Mouse (Mus musculus) limb, embryonic 11.5 days (tissue): ENCODE measurements at regions not wholly inside any gene's neighbourhood (a gene's known extent, or its start where the extent isn't known, plus 50 kb on each side); places are given as distances from the start of the nearest gene placed in this dataset.

ENCODE experiments used
- ATAC-seq: fragments of 200-750 bp; cut with Nextera tagmentation; 2 replicates; pipeline ENCODE4 v1.8.0; 2017; ENCODE audit warnings: low read depth; ENCODE audit not compliant: insufficient number of reproducible peaks, low FRiP score, low TSS enrichment
- DNase-seq: peaks from one replicate; pipeline ENCODE4 v3.0.0-alpha.2; 2015; ENCODE audit warnings: low spot score
- H3K27ac ChIP-seq: fragments of 300-500 bp; sonication (generic); replicated peaks from 2 replicates; pipeline ENCODE4 v1.5.1; 2014; ENCODE audit warnings: low read depth, mild to moderate bottlenecking, low read length
- H3K27me3 ChIP-seq: fragments of 300-500 bp; sonication (generic); 2 replicates; pipeline ENCODE4 v1.6.1; 2014; ENCODE audit warnings: mild to moderate bottlenecking, low read length, mixed read lengths; ENCODE audit not compliant: control insufficient read depth, insufficient read depth
- H3K36me3 ChIP-seq: fragments of 300-500 bp; sonication (generic); 2 replicates; pipeline ENCODE4 v1.6.1; 2014; ENCODE audit warnings: mild to moderate bottlenecking, low read length, moderate library complexity, mixed read lengths; ENCODE audit not compliant: control insufficient read depth, insufficient read depth
- H3K4me1 ChIP-seq: fragments of 300-500 bp; sonication (generic); 2 replicates; pipeline ENCODE4 v1.6.1; 2014; ENCODE audit warnings: low read length, mixed read lengths; ENCODE audit not compliant: control insufficient read depth, insufficient read depth
- H3K4me2 ChIP-seq: fragments of 300-500 bp; sonication (generic); 2 replicates; pipeline ENCODE4 v1.6.1; 2014; ENCODE audit warnings: low read depth, mild to moderate bottlenecking, moderate library complexity; ENCODE audit not compliant: severe bottlenecking
- H3K4me3 ChIP-seq: fragments of 300-500 bp; sonication (generic); 2 replicates; pipeline ENCODE4 v1.5.1; 2014; ENCODE audit warnings: low read depth, low read length
- H3K9ac ChIP-seq: fragments of 300-500 bp; sonication (generic); 2 replicates; pipeline ENCODE4 v1.6.1; 2014; ENCODE audit warnings: mild to moderate bottlenecking, low read length
- H3K9me3 ChIP-seq: fragments of 300-500 bp; sonication (generic); 2 replicates; pipeline ENCODE4 v1.6.1; 2016; ENCODE audit warnings: low read length; ENCODE audit not compliant: control insufficient read depth
- WGBS: fragments of 180-500 bp; shearing (Covaris S2); extraction: QIAGEN DNeasy Blood & Tissue Kit; methylation state at CpG from one replicate; pipeline ENCODE4 v1.1.7; 2014; 5-methylcytosine and 5-hydroxymethylcytosine counted together

DNA sequence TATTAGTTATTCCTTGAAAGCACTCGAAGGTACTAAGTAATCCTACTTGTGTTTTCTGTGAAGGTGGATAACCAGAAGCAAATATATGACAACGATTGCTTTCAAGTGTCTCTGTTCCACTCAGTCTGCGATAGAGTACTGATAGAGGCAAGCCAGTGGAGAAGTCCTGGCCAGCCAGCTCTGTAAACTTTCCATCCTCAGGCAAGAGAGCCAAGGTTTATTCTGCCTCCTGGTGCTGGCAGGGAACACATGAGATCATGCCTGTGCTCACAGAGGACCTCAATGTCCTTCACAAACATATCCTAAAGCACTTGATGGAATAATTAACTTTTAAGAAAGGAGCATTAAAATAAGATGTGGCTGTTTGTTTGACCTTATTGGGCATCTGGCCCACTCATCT, 94.1 kb downstream of the Arrdc3 start:
- Histone ChIP-seq H3K4me1 (no peaks in the 10 kb centered on the region), H3K4me2 (no peak overlapping the region), H3K4me3 (no peak overlapping the region), H3K27ac (no peak overlapping the region), H3K36me3 (no peaks in the 10 kb centered on the region), H3K27me3 (no peaks in the 10 kb centered on the region), H3K9me3 (no peaks in the 10 kb centered on the region), H3K9ac (no peak overlapping the region)
- WGBS = 85% methylated on average over 3 of the region's 3 CpGs
- no peak for ATAC-seq
- DNase-seq = no peak

DNA sequence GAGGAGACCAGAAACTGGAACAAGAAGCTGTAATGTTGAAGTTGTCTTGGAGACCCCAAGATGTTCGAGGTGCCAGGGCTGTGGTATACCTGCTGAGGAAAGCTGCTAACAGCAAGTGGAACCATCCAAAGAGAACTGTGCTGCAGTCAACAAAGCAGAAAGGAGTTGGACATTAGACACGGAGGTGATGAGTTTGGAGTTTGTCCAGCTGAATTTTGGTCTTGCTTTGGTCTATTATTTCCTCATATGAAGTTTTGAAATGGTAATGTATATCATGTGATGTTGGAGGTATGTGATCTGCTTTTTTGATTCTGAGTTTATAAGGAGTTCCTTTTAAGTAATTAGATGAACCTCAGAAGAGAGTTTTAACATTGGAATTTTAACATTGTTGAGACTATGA, 98.0 kb downstream of the Arrdc3 start:
- Histone ChIP-seq H3K9me3 (no peaks in the 10 kb centered on the region), H3K36me3 (no peaks in the 10 kb centered on the region), H3K4me3 (no peak overlapping the region), H3K4me1 (no peaks in the 10 kb centered on the region), H3K4me2 (no peak overlapping the region), H3K27me3 (no peaks in the 10 kb centered on the region), H3K27ac (no peak overlapping the region), H3K9ac (no peak overlapping the region)
- 84% methylated on average over 2 of the region's 2 CpGs for WGBS
- ATAC-seq (no peak), DNase-seq (no peak)

DNA sequence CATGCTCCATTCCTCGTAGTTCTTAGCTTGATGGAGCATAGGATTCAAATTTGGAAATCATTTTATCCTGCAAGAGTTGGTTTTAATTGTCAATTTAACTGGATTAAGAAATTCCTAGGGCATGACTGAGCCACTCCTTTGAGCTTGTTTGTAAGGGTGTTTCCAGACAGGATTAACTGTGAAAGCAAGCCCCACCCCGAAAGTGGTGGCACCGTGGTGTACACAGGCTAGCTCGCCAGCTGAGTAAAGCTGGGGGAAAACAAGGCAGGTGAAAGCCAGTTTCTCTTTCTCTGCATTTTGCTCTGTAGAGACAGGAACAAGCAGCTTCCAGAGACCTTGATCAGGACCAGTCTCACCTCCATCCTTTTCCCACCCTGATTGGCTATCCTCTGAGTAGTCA, 103.5 kb downstream of the Arrdc3 start:
- H3K27ac ChIP-seq = no peak overlapping the region
- H3K36me3 ChIP-seq = no peaks in the 10 kb centered on the region
- H3K9me3 ChIP-seq = no peaks in the 10 kb centered on the region
- no peaks in the 10 kb centered on the region for H3K27me3 ChIP-seq
- no peak overlapping the region for H3K4me3 ChIP-seq
- WGBS = 71% methylated on average over 4 of the region's 4 CpGs
- ATAC-seq = no peak
- no peak for DNase-seq
- no peaks in the 10 kb centered on the region for H3K4me1 ChIP-seq
- H3K9ac ChIP-seq = no peak overlapping the region
- no peak overlapping the region for H3K4me2 ChIP-seq

DNA sequence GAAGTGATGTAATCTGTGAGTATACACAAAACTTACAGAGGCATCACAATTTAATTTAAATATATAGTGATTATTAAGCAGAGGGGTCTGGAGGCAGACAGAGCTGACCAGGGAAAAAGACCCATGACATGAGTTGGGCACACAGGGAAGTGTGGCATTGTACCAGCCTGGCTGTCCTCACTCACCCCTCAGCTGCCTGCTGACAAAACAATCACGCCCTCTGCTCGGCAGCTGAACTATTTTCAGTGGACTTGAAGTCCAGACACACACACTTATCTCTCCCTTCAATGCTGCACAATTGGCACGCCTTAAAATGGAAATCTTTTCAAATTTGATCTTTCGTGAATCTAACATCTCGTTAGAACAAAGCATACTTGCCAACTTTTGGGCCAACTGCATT, 106.6 kb downstream of the Arrdc3 start:
- ATAC-seq (no peak), DNase-seq (no peak)
- no peak overlapping the region for H3K4me3 ChIP-seq
- H3K4me2 ChIP-seq = no peak overlapping the region
- H3K9me3 ChIP-seq = no peaks in the 10 kb centered on the region
- no peak overlapping the region for H3K27ac ChIP-seq
- 85% methylated on average over 5 of the region's 5 CpGs for WGBS
- H3K36me3 ChIP-seq = no peaks in the 10 kb centered on the region
- no peaks in the 10 kb centered on the region for H3K27me3 ChIP-seq
- H3K9ac ChIP-seq = no peak overlapping the region
- no peaks in the 10 kb centered on the region for H3K4me1 ChIP-seq

DNA sequence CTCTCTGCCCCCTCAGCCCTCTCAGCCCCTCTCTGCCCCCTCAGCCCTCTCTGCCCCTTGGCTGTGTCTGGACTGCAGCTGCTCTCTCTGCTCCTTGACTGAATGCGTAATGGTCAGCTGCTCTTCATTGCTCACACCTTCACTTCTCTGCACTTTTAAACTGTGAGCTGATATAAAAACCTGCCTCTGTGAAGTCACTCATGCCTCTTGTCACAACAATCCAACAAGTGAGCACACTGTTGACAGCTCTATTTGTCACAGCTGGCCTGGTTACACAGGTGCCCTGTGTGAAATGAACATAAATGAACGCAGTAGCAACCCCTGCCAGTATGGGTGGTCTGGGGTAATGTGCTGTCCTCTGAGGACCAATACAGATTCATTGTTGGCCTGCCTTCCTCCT, 109.2 kb downstream of the Arrdc3 start:
- H3K4me1 ChIP-seq = no peaks in the 10 kb centered on the region
- DNase-seq (no peak), ATAC-seq (no peak; the same call in 1 of the 2 replicates)
- H3K4me2 ChIP-seq = no peak overlapping the region
- no peak overlapping the region for H3K9ac ChIP-seq
- no peaks in the 10 kb centered on the region for H3K27me3 ChIP-seq
- WGBS = 33% methylated on average over 2 of the region's 2 CpGs
- H3K4me3 ChIP-seq = no peak overlapping the region
- H3K27ac ChIP-seq = no peak overlapping the region
- no peaks in the 10 kb centered on the region for H3K36me3 ChIP-seq
- no peaks in the 10 kb centered on the region for H3K9me3 ChIP-seq

DNA sequence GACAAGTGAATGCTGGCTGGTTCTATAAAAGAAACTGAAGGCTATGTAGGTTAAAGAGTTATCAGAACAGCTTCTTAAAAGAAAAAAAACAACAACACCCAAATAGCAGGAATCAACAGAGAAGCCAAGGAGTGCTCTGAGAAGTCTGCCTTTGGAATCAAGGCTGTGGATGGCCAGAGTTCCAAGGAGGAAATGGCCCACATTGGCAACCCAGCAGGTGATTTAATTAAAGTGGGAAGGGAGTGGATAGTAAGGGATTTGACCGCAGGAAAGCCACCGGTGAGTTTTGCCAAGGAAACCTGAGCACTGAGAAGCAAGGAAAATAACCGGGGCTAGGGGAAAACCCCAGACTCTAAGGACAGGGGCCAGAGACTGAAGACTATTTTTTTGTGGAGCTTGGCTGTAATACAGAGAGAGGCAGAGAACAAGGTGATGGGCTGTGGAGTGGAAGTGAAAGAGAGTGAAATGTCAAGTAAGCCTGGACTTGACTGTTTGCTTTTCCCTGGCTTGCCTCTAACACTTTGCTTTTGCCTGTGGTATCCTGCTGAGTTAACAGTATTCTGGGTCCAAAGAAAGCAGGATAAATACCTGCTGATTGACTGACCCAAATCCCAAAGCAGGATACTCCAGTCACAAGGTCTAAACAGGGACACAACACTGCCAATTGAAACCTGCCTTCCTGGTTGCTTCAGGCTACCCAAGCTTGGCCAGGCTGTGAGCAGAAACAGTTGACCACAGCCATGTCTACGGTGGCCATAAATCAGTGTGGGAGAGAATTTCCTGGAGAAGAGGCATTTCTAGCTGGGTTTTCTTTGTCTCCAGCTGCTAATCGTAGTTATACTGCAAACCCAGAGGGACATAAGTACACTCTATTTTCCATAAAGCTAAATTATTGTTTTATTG, 125.9 kb downstream of the Arrdc3 start:
- ATAC-seq = 0 out of 2 replicates have a peak, but pooled peaks have one; percentile 29
- Histone ChIP-seq H3K27me3 (no peaks in the 10 kb centered on the region), H3K4me3 (no peak overlapping the region), H3K4me2 (no peak overlapping the region), H3K27ac (0 out of 2 replicates have a peak overlapping the region, but pooled peaks have one; percentile 6), H3K36me3 (no peaks in the 10 kb centered on the region), H3K9ac (no peak overlapping the region), H3K4me1 (no peaks in the 10 kb centered on the region), H3K9me3 (no peaks in the 10 kb centered on the region)
- DNase-seq = no peak
- 36% methylated on average over 5 of the region's 5 CpGs for WGBS

DNA sequence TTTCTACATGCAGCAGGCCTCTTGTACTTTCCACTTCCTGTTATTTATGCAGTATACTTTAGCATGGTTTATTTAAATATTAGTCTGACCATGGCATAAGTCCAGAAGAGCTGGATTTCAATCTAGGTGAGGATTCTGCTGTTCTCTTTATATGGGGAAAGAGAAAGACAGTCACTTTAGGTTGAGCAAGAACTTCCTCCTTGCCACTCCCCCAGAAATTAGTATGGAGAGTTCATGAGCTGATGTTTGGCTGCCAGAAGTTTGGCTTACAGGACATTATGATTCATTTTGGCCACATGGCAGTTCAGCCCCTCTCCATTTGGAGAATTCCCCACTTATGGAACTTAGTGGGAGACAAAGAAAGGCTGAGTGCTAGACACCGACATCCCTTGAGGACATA, 130.8 kb downstream of the Arrdc3 start:
- no peak overlapping the region for H3K4me2 ChIP-seq
- 83% methylated on average over 1 of the region's 1 CpGs for WGBS

DNA sequence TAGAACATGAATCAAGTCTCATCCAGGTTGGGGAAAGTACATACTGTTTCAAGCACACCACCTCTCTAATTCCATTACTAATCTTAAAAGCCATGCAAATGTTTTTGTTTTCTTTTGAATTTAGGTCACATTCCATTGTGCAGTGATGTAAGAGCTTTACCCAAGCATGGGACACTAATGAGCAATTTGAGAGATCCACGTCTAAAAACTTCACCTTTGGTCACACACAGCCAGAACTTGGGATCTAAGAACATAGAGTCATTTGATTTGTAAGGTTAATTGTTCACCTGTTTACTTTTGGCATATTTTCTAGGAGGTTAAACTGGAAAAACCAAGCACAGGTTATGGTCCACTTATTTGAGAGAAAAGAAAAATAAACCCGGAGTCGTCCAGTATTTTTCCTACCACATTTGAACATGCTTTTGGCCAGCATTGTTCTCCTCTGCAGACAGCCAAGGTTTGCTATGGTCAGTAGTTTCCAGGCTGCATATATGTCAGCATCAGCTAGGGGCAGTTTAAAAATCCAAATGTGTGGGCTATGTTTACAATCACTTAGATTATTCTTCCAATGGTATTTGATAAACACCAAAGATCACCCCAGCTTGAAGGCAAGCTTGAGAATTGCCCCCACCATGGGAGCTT, 137.0 kb downstream of the Arrdc3 start:
- H3K4me1 ChIP-seq = no peaks in the 10 kb centered on the region
- H3K27me3 ChIP-seq = no peaks in the 10 kb centered on the region
- H3K9me3 ChIP-seq = no peaks in the 10 kb centered on the region
- no peak overlapping the region for H3K4me3 ChIP-seq
- H3K27ac ChIP-seq = no peak overlapping the region
- no peak for ATAC-seq
- WGBS = 79% methylated on average over 3 of the region's 3 CpGs
- no peak overlapping the region for H3K9ac ChIP-seq
- H3K36me3 ChIP-seq = no peaks in the 10 kb centered on the region
- no peak overlapping the region for H3K4me2 ChIP-seq
- no peak for DNase-seq

More for the DNA sequence above, 130.8 kb downstream of the Arrdc3 start:
- no peaks in the 10 kb centered on the region for H3K27me3 ChIP-seq
- DNase-seq = no peak
- H3K27ac ChIP-seq = no peak overlapping the region
- H3K36me3 ChIP-seq = no peaks in the 10 kb centered on the region
- no peak overlapping the region for H3K9ac ChIP-seq
- no peak for ATAC-seq
- no peaks in the 10 kb centered on the region for H3K9me3 ChIP-seq
- H3K4me3 ChIP-seq = no peak overlapping the region
- no peaks in the 10 kb centered on the region for H3K4me1 ChIP-seq
